Mouse (Mus musculus) spleen, adult 2 months (tissue): ENCODE results near the gene Ctsg.

ENCODE experiments used
- CTCF ChIP-seq: fragments of 200-500 bp; IDR thresholded peaks from 2 replicates; pipeline ENCODE4 v1.5.1; 2011; ENCODE audit warnings: mild to moderate bottlenecking, inconsistent platforms; ENCODE audit not compliant: insufficient read depth, insufficient read length, insufficient replicate concordance; ENCODE audit errors: extremely low read depth
- POLR2A ChIP-seq: fragments of 200-500 bp; IDR thresholded peaks from 2 replicates; pipeline ENCODE4 v1.6.1; 2011; ENCODE audit warnings: low read depth, low read length, inconsistent platforms

- TF ChIP-seq POLR2A (no peak), CTCF (no peak)
These were observed 3.2 kb upstream of the Ctsg start for GRCm38 (mm10) chr14:56105447-56106180.
